In the genomic region with DNA sequence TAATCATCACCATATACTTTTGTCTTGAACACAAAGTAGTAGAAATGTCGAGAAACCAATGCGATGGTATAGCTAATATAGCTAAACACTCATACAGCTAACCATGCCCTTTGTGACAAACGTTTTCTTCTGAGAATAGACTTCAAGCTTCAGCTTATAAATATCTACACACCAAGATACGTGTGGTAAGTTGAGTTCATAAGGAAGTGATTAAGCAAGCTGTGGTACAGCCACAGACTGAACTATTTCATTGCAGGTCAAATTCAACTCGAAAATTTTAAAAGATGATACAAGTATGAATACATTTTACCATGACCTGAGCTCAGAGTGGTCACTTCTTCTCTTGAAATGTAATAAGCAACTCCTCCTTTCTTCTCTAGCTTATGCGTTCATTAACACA, we compare ENCODE assay signal across 27 mouse cellular contexts. TPM values are rescaled to one million over a fixed set of nuclear protein-coding genes. Genes with fewer than 3 reads are reported as not detected.
A peak's percentile ranks its signal among the peaks of the same experiment; 100 is the strongest.
DNase-seq lines count a peak whose midpoint lies in the region; ATAC-seq and TF ChIP-seq lines count a peak whose summit lies in the region.
"Had no signal": no experiment of that assay in that cellular context is flagged by ENCODE, and none has a peak within 500 bp of the region (broad histone marks: within the 10 kb centered on the region; RNA-seq: fewer than 3 reads in every experiment).

No protein-coding gene starts in this region.

- TF ChIP-seq EP300 in CH12.LX (IDR thresholded peaks at IDR 0.05; ENCODE audit: low read length): no peak

- no peak overlapping the region for H3K9ac ChIP-seq in CH12.LX (ENCODE audit: insufficient read depth, low read depth)
- no peak overlapping the region for H3K9ac ChIP-seq in forebrain, embryonic 14.5 days (ENCODE audit: low read length)
- H3K9ac ChIP-seq: embryonic facial prominence, embryonic 12.5 days; forebrain, embryonic 12.5 days; forebrain, embryonic 15.5 days; forebrain, postnatal 0 days had no signal

- H3K4me1 ChIP-seq in CH12.LX (ENCODE audit: control insufficient read depth in 1 of 2, insufficient read depth in 2 of 2): peaks cover 13 to 40% of the 10 kb centered on the region in 2 experiments
- H3K4me1 ChIP-seq in forebrain, embryonic 14.5 days (ENCODE audit: control insufficient read depth, insufficient read depth, low read length): no peaks in the 10 kb centered on the region
- H3K4me1 ChIP-seq: embryonic facial prominence, embryonic 10.5 days; embryonic facial prominence, embryonic 12.5 days; forebrain, embryonic 10.5 days; forebrain, embryonic 12.5 days; forebrain, embryonic 15.5 days had no signal

- no peak for TF ChIP-seq RAD21 in CH12.LX (IDR thresholded peaks at IDR 0.05; ENCODE audit: low read depth, low read length)

- DNase-seq in CH12.LX (ENCODE audit: extremely low read depth): no peak
- DNase-seq in forebrain, embryonic 14.5 days (ENCODE audit: low spot score): no peak
- DNase-seq in left cerebral cortex, postnatal 14 days (ENCODE audit: low spot score in 2 of 2): no peak
- DNase-seq in right cerebral cortex, postnatal 14 days: no peak
- DNase-seq: adrenal gland, adult 2 months; adrenal gland, postnatal 10 days; adrenal gland, postnatal 25 days; B cell, adult 2 months; cerebellum, adult 11 months; cerebellum, adult 18-20 months; cerebellum, adult 8-10 months; cerebellum, adult 9-11 months; cerebellum, postnatal 14 days; cerebellum, postnatal 36 days; forebrain, postnatal 0 days had no signal

- no peak for TF ChIP-seq CTCF in CH12.LX (conservative IDR thresholded peaks at IDR 0.05 in 1 of 2, IDR thresholded peaks at IDR 0.05 in 1 of 2; ENCODE audit: low read depth in 2 of 2, low read length in 2 of 2)

- no peaks in the 10 kb centered on the region for H3K36me3 ChIP-seq in CH12.LX (replicated peaks in 1 of 2; ENCODE audit: control insufficient read depth in 1 of 2, insufficient read depth in 1 of 2, low read length in 1 of 2)
- no peaks in the 10 kb centered on the region for H3K36me3 ChIP-seq in forebrain, embryonic 14.5 days (ENCODE audit: control insufficient read depth, insufficient read depth, low read length)
- H3K36me3 ChIP-seq: embryonic facial prominence, embryonic 10.5 days; embryonic facial prominence, embryonic 12.5 days; forebrain, embryonic 10.5 days; forebrain, embryonic 12.5 days; forebrain, embryonic 15.5 days had no signal

- no peaks in the 10 kb centered on the region for H3K9me3 ChIP-seq in CH12.LX (replicated peaks; ENCODE audit: low read length)
- H3K9me3 ChIP-seq in forebrain, embryonic 14.5 days (replicated peaks; ENCODE audit: control insufficient read depth, low read length): no peaks in the 10 kb centered on the region
- H3K9me3 ChIP-seq: embryonic facial prominence, embryonic 10.5 days; embryonic facial prominence, embryonic 12.5 days; forebrain, embryonic 10.5 days; forebrain, embryonic 12.5 days; forebrain, embryonic 15.5 days had no signal

- no peaks in the 10 kb centered on the region for H3K27me3 ChIP-seq in CH12.LX (replicated peaks)
- H3K27me3 ChIP-seq in forebrain, embryonic 14.5 days (replicated peaks; ENCODE audit: control insufficient read depth, insufficient read depth, low read length): no peaks in the 10 kb centered on the region
- H3K27me3 ChIP-seq: embryonic facial prominence, embryonic 12.5 days; forebrain, embryonic 12.5 days; forebrain, embryonic 15.5 days had no signal

- H3K4me2 ChIP-seq in CH12.LX (ENCODE audit: insufficient read depth, low read depth, poor library complexity, severe bottlenecking): peak overlapping the region; percentile 99; the same call in 1 of the 2 replicates
- H3K4me2 ChIP-seq in forebrain, embryonic 14.5 days (ENCODE audit: low read length): no peak overlapping the region
- H3K4me2 ChIP-seq: embryonic facial prominence, embryonic 12.5 days; forebrain, embryonic 12.5 days; forebrain, embryonic 15.5 days had no signal

- intact Hi-C loops in left cerebral cortex, postnatal 14 days (cut with DNase I): no loop called here

- TF ChIP-seq POLR2A in CH12.LX (IDR thresholded peaks at IDR 0.05; ENCODE audit: low read depth, low read length): no peak

- peak; percentile 69; the same call in 1 of the 2 replicates for ATAC-seq in granulocyte monocyte progenitor cell, adult 5-6 weeks (replicated peaks; ENCODE audit: poor library complexity, severe bottlenecking)
- peak; percentile 39; the same call in 1 of the 2 replicates for ATAC-seq in megakaryocyte progenitor cell, adult 5-6 weeks (replicated peaks; ENCODE audit: poor library complexity)
- ATAC-seq in forebrain, embryonic 14.5 days: no peak
- ATAC-seq: CD4-positive, CD25-positive, alpha-beta regulatory T cell, adult 4 months; forebrain, embryonic 15.5 days; forebrain, postnatal 0 days had no signal

- in situ Hi-C loops in CH12.LX (cut with MboI; ENCODE audit: low pct_ligation_motif_present, low pct_unique_long_range_greater_than_20kb, low sequenced_read_pairs): no loop called here

- WGBS in forebrain, embryonic 14.5 days: 87% methylated on average over 6 of the region's 6 CpGs

- H3K27ac ChIP-seq in CH12.LX (ENCODE audit: insufficient read depth, low read depth): no peak overlapping the region
- H3K27ac ChIP-seq in forebrain, embryonic 14.5 days (ENCODE audit: low read depth, low read length): no peak overlapping the region
- H3K27ac ChIP-seq: embryonic facial prominence, embryonic 10.5 days; embryonic facial prominence, embryonic 12.5 days; forebrain, embryonic 10.5 days; forebrain, embryonic 12.5 days; forebrain, embryonic 15.5 days had no signal

- H3K79me2 ChIP-seq in CH12.LX (replicated peaks; ENCODE audit: control insufficient read depth, extremely low read depth, insufficient read depth, poor library complexity, severe bottlenecking): no peaks in the 10 kb centered on the region

- H3K4me3 ChIP-seq in CH12.LX (replicated peaks in 1 of 3; ENCODE audit: low read depth in 2 of 3, low read length in 2 of 3, poor library complexity in 1 of 3): no peak overlapping the region
- no peak overlapping the region for H3K4me3 ChIP-seq in forebrain, embryonic 14.5 days (ENCODE audit: low read depth, low read length)
- H3K4me3 ChIP-seq: embryonic facial prominence, embryonic 10.5 days; embryonic facial prominence, embryonic 12.5 days; forebrain, embryonic 10.5 days; forebrain, embryonic 12.5 days; forebrain, embryonic 15.5 days had no signal

- dilution Hi-C loops in CH12.LX (cut with MboI; ENCODE audit: extremely low pct_ligation_motif_present, extremely low pct_unique_long_range_greater_than_20kb, low sequenced_read_pairs): no loop called here

TF ChIP-seq in CH12.LX, 34 proteins besides CTCF, POLR2A, EP300 and RAD21:
- TF ChIP-seq MAZ (IDR thresholded peaks at IDR 0.05; ENCODE audit: low read depth, low read length) (no peak), TBP (conservative IDR thresholded peaks at IDR 0.05; ENCODE audit: low read depth, low read length) (no peak), RCOR1 (conservative IDR thresholded peaks at IDR 0.05; ENCODE audit: low read depth, low read length) (no peak), KAT2A (IDR thresholded peaks at IDR 0.05; ENCODE audit: insufficient replicate concordance, low read length) (no peak), MAX (IDR thresholded peaks at IDR 0.05; ENCODE audit: low read length) (no peak), JUN (IDR thresholded peaks at IDR 0.05; ENCODE audit: insufficient read depth, low read depth, low read length) (no peak), TCF12 (IDR thresholded peaks at IDR 0.05; ENCODE audit: low read depth, low read length) (no peak), NELFE (IDR thresholded peaks at IDR 0.05; ENCODE audit: low read depth, low read length) (no peak), UBTF (IDR thresholded peaks at IDR 0.05; ENCODE audit: low read depth, low read length) (no peak), CHD2 (IDR thresholded peaks at IDR 0.05; ENCODE audit: low read length) (no peak), GABPA (IDR thresholded peaks at IDR 0.05; ENCODE audit: insufficient replicate concordance, low read depth, low read length) (no peak), SIN3A (IDR thresholded peaks at IDR 0.05; ENCODE audit: low read length) (no peak), MXI1 (IDR thresholded peaks at IDR 0.05; ENCODE audit: low read depth, low read length) (no peak), ZKSCAN1 (IDR thresholded peaks at IDR 0.05; ENCODE audit: borderline replicate concordance, low read depth, low read length) (no peak), IRF4 (IDR thresholded peaks at IDR 0.05; ENCODE audit: low read depth, low read length) (no peak), BHLHE40 (IDR thresholded peaks at IDR 0.05; ENCODE audit: low read depth, low read length) (no peak), E2F4 (IDR thresholded peaks at IDR 0.05; ENCODE audit: insufficient replicate concordance, low read depth, low read length) (no peak), MYC (IDR thresholded peaks at IDR 0.05; ENCODE audit: low read depth, low read length) (no peak), POLR2AphosphoS2 (IDR thresholded peaks at IDR 0.05; ENCODE audit: low read depth, low read length) (no peak)

RNA-seq across cellular contexts. Expression of gene A730009L09Rik, which starts 37.0 kb away (rescaled TPM):
- total RNA-seq in CH12.LX (2012; rRNA removed): not detected in 2 replicates
- total RNA-seq in CH12.LX (2014; rRNA removed): not detected in 2 replicates
- not detected in 2 replicates for polyA plus RNA-seq in CH12.LX (2012; ENCODE audit: insufficient read length, low read depth)
- total RNA-seq in granulocyte monocyte progenitor cell, adult 5-6 weeks (2014; fragmentation: Nextera tagmentation): not detected in 2 replicates
- total RNA-seq in granulocyte monocyte progenitor cell, adult 5-6 weeks (2017): not detected in 2 replicates
- total RNA-seq in megakaryocyte progenitor cell, adult 5-6 weeks (2015): not detected in 2 replicates
- total RNA-seq in megakaryocyte progenitor cell, adult 5-6 weeks (2017): not detected in 2 replicates
- not detected in 2 replicates for polyA plus RNA-seq in forebrain, embryonic 14.5 days (2014; fragmentation: Nextera tagmentation; extraction: Ambion mirVana)
- under 1 TPM; 0.25 to 0.48 TPM for total RNA-seq in left cerebral cortex, postnatal 14 days (2021)
- total RNA-seq: adrenal gland, adult 2 months; adrenal gland, postnatal 10 days; adrenal gland, postnatal 25 days; adrenal gland, postnatal 4 days; ES-E14; forebrain, postnatal 0 days; MEL had no signal
- polyA plus RNA-seq: adrenal gland, adult 2 months; CD4-positive, CD25-positive, alpha-beta regulatory T cell, adult 4 months; embryonic facial prominence, embryonic 10.5 days; embryonic facial prominence, embryonic 12.5 days; embryonic facial prominence, embryonic 14.5 days; forebrain, embryonic 10.5 days; forebrain, embryonic 12.5 days; forebrain, embryonic 15.5 days had no signal
